ENCODE assay signal across 11 mouse cellular contexts in the genomic region with DNA sequence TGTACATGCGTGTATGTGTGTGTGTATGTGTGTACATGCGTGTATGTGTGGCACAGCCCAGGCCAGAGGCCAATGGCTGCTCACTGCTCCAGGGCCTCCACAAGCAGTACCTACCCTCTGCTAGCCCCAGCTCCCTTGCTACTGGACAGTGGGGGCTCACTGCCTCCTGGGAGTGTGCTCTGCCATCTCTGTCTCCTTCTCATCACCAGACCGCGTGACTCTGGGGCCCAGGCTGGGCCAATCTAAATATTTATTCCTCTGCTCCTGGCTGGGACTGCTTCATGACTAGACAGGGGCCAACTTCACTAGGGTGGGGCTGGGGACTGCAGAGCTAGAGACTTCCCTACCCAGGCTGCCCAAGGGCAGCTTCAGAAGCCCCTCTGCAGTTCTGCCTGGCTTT. TPM values are rescaled to one million over a fixed set of nuclear protein-coding genes. Genes with fewer than 3 reads are reported as not detected.
DNase-seq lines count a peak whose midpoint lies in the region; ATAC-seq lines count a peak whose summit lies in the region.
"Had no signal": no experiment of that assay in that cellular context is flagged by ENCODE, and none has a peak within 500 bp of the region (broad histone marks: within the 10 kb centered on the region; RNA-seq: fewer than 3 reads in every experiment).

No protein-coding gene starts in this region.

- peak; percentile 57 for ATAC-seq in kidney, embryonic 16.5 days (ENCODE audit: low FRiP score, low TSS enrichment)
- 0 out of 2 replicates have a peak, but pooled peaks have one; percentile 37 for ATAC-seq in midbrain, embryonic 15.5 days (replicated peaks)
- ATAC-seq in erythroblast, adult 5-6 weeks (replicated peaks; ENCODE audit: low FRiP score, poor library complexity, severe bottlenecking), result no peak

- H3K4me3 ChIP-seq in kidney, embryonic 16.5 days (ENCODE audit: low read length), result no peak overlapping the region
- H3K4me3 ChIP-seq in midbrain, embryonic 15.5 days, result no peak overlapping the region

- peaks cover 4% of the 10 kb centered on the region; the same call in 1 of the 2 replicates for H3K36me3 ChIP-seq in kidney, embryonic 16.5 days (ENCODE audit: insufficient read depth, low read length)
- H3K36me3 ChIP-seq in midbrain, embryonic 15.5 days (replicated peaks), result no peaks in the 10 kb centered on the region

- H3K9me3 ChIP-seq in kidney, embryonic 16.5 days (ENCODE audit: low read length), result no peaks in the 10 kb centered on the region
- no peaks in the 10 kb centered on the region for H3K9me3 ChIP-seq in midbrain, embryonic 15.5 days

- no peak overlapping the region for H3K4me2 ChIP-seq in kidney, embryonic 16.5 days (replicated peaks; ENCODE audit: low read depth, low read length)
- no peak overlapping the region for H3K4me2 ChIP-seq in midbrain, embryonic 15.5 days

- no peak for DNase-seq in kidney, adult 11 months
- peak; percentile 77 for DNase-seq in fibroblast of lung, adult 2 months (ENCODE audit: low read depth)
- peak; percentile 47 for DNase-seq in kidney, postnatal 14 days
- no peak for DNase-seq in layer of hippocampus, postnatal 10 days (ENCODE audit: low spot score in 2 of 2)
- no peak for DNase-seq in right cerebral cortex, postnatal 10 days (ENCODE audit: low spot score in 2 of 2)
- DNase-seq: cerebellum, adult 9-10 months had no signal

- peaks cover 76% of the 10 kb centered on the region for H3K4me1 ChIP-seq in kidney, embryonic 16.5 days (ENCODE audit: insufficient read depth, low read length)
- H3K4me1 ChIP-seq in midbrain, embryonic 15.5 days, result no peaks in the 10 kb centered on the region

- WGBS in kidney, embryonic 16.5 days, result 41% methylated on average over 4 of the region's 4 CpGs
- 65% methylated on average over 4 of the region's 4 CpGs for WGBS in midbrain, embryonic 15.5 days

- peak overlapping the region; percentile 70 for H3K27ac ChIP-seq in kidney, embryonic 16.5 days (ENCODE audit: low read length)
- no peak overlapping the region for H3K27ac ChIP-seq in midbrain, embryonic 15.5 days

- no peaks in the 10 kb centered on the region for H3K27me3 ChIP-seq in kidney, embryonic 16.5 days (ENCODE audit: insufficient read depth, low read length)
- no peaks in the 10 kb centered on the region; the same call in 1 of the 2 replicates for H3K27me3 ChIP-seq in midbrain, embryonic 15.5 days (replicated peaks)

- no peak overlapping the region; the same call in 1 of the 2 replicates for H3K9ac ChIP-seq in kidney, embryonic 16.5 days (replicated peaks; ENCODE audit: low read length)
- H3K9ac ChIP-seq in midbrain, embryonic 15.5 days, result no peak overlapping the region

RNA-seq across cellular contexts. Expression of gene Oaf, which starts 7.9 kb away (rescaled TPM):
- polyA plus RNA-seq in kidney, embryonic 16.5 days (2015; fragmentation: Nextera tagmentation; extraction: Ambion mirVana), result 46.6 and 63.8 TPM in 2 replicates
- 5.1 and 6.4 TPM in 2 replicates for polyA plus RNA-seq in midbrain, embryonic 15.5 days (2015; fragmentation: Nextera tagmentation; extraction: Ambion mirVana)
- 2.1 and 21.7 TPM in 2 replicates for total RNA-seq in erythroblast, adult 5-6 weeks (2015; ENCODE audit: low replicate concordance)
- 1.8 and 3.7 TPM in 2 replicates for total RNA-seq in erythroblast, adult 5-6 weeks (2017; ENCODE audit: low replicate concordance)
- 10 to 100 TPM; 12.2 to 14.6 TPM for total RNA-seq in layer of hippocampus, postnatal 10 days (2021)

RNA-seq across cellular contexts. Expression of gene Pou2f3, which starts 21.6 kb away (rescaled TPM):
- 0.15 and 0.18 TPM in 2 replicates for polyA plus RNA-seq in kidney, embryonic 16.5 days (2015; fragmentation: Nextera tagmentation; extraction: Ambion mirVana)
- 0.08 and 0.14 TPM in 2 replicates for polyA plus RNA-seq in midbrain, embryonic 15.5 days (2015; fragmentation: Nextera tagmentation; extraction: Ambion mirVana)
- total RNA-seq in erythroblast, adult 5-6 weeks (2015; ENCODE audit: low replicate concordance), result not detected in 2 replicates
- not detected in 2 replicates for total RNA-seq in erythroblast, adult 5-6 weeks (2017; ENCODE audit: low replicate concordance)
- under 1 TPM in 1 of 2 experiments, not detected in 1; 0.22 TPM for total RNA-seq in layer of hippocampus, postnatal 10 days (2021)
- total RNA-seq: MEL had no signal
- polyA plus RNA-seq: limb, embryonic 11.5 days had no signal

Comparison
In these comparisons a context has a peak if more than half of its experiments do, and no peak if none do; other contexts are left out.
1. DNase-seq: peak in fibroblast of lung, adult 2 months (single experiment) and kidney, postnatal 14 days (single experiment); none in kidney, adult 11 months (single experiment), layer of hippocampus, postnatal 10 days (0 of 2) and right cerebral cortex, postnatal 10 days (0 of 2).